Mouse (Mus musculus) adrenal gland, postnatal 4 days (tissue): Measurements from ENCODE around the gene Ext2. TPM values are rescaled to one million over a fixed set of nuclear protein-coding genes. Genes with fewer than 3 reads are reported as not detected.

ENCODE experiments used
- DNase-seq, 2 experiments: peaks; one replicate each; pipeline ENCODE4 v3.0.0; 2021 to 2022; ENCODE audit warnings: low spot score in 2 of 2, mixed read lengths in 2 of 2
- total RNA-seq, 2 experiments: library from RNA; stranded (reverse); gene quantifications; 2 replicates each; pipeline ENCODE4 v1.2.3; 2021

Ext2 gene
- total RNA-seq, 2 experiments from 2014 or later, result 108 to 118 TPM

- no peak for DNase-seq
Observed at GRCm38 (mm10) chr2:93690064-93690930, 132.1 kb downstream of the Ext2 start.

DNA sequence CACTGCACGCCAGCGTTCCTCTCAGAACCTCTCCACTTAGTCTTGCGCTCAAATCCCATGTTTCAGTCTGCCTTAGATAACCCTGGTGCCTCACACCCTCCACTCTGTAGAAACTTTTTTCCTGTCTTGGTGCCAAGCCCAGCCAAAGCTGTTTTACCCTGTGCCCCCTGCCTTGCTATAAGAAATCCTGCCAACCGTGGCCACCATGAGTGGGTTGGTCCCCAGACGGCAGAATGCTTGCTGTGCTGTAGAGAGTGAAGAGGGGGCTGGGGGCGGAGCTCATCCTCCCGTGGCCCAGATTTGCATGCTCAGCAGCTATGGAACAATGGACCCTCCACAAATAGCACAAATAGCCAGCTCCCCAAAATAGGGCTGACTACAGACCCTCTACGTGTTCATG is 138.7 kb downstream of the Ext2 start:
- DNase-seq, result no peak

GRCm38 (mm10) chr2:93682601-93683202 is 139.7 kb downstream of the Ext2 start:
- DNase-seq, result no peak

DNA sequence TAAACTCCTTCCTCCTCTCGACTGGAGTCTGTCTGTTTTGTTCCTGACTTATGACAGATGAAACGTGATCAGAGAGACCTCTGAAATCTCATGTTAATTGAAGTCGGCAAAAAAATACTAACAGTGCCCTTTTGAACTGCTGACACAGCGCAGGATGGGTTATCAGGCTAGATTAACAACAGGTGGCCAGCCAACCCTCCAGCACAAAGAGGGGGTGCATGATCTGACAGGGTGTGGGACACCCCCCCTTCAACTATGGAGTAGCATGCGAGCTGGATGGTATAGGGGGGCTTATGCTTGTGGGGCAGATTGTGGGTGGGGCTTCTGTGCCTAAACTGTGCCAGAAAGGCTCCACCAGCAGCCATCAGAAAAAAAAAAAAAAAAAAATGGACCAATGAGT is 141.0 kb downstream of the Ext2 start:
- no peak for DNase-seq

DNA sequence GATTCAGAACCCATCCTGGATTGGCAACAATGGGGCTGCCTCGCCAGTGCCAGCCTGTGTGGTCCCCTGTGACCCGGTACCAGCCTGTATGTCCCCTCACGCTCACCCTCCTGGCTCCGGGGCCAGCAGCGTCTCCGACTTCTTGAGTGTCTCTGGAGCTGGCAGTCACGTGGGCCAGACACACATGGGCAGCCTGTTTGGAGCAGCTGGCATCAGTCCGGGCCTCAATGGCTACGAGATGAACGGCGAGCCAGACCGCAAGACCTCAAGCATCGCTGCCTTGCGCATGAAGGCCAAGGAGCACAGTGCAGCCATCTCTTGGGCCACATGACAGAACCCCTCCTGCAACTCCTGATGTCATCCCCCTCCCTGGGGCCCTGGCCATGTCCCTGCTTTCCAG is 145.1 kb downstream of the Ext2 start:
- no peak for DNase-seq

- DNase-seq, result no peak
Observed at GRCm38 (mm10) chr2:93671573-93672184, 150.7 kb downstream of the Ext2 start.

DNA sequence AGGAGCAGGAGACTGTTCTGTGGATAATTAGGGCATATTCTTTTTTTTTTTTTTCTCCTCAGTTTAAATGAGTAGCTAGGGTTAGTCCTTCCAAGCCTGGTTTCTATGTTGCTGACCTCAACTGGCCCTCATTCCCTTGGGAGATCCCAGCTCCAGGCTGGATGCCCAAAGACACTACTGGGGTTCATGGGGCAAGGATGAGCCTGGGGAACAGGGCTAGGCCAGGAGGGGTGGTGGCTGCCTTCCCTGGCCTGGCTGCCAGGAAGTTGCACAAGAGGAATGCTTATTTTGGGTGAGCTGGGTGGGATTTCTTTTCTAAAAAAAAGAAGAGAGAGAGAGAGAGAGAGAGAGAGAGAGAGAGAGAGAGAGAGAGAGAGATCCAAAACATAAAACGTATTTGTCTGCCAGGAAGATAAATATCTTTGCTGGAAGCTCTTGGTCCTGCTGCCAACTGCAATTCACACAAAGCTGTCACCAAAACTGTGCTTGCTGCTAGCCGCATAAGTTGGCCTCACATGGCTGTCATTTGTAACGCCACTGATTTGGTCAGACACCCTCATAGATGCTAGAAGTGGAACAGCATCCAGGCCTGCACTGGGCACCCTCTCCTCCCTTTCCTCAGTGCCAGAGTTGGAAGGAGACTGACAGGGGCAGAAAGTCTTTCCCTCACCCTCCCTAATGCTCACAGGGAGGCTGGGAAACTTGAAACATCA is 156.1 kb downstream of the Ext2 start:
- DNase-seq, result no peak

- DNase-seq, result no peak
Observed at GRCm38 (mm10) chr2:93665472-93665871, 156.9 kb downstream of the Ext2 start.

DNA sequence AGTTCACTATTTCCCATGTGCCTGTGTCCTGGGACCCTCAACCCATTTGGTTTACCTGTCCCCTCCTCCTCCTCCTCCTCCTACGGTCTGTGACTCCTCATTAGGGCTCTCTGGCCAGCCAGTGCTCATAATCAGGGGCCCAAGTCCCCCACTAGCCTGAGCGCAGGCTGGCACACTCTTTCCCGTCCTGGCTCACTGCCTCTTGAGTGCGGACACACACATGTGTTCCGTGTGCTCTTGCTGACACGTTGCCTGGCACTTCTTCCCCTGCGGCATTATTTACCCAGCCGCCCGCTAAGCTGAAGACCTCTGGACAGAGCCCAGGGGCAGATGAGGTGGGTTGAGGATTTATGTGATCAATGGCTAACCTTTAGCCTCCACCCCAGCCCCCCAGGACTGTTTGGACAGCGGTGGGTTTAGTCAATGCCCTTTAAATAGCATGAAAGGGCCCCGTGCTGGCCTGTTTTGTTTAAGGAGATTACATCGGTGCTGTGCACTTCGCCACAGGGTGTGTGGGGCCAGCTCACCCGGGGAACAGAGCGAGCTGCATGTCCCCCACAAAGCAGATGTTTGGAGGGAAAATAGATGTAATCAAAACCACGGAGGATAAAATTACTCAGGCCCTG is 160.0 kb downstream of the Ext2 start:
- DNase-seq, result no peak

DNA sequence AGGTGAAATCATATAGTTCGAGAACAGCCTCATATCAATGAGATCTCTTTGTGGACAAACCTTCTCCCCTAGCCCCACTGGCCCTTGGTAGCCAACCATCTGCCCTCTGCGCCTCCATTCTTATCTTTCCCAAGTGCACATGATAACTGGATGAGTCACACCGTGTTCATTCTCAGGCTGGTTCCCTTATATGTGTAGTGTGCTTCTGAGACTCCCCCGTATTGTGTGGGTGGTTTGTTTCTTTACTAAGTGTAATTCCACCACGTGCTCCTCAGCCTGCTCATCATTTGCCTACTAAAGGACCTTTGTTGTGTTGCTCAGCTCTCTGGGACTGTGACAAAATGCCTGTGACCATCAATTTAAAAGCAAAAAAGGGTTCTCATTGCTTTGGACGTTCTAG is 161.3 kb downstream of the Ext2 start:
- no peak for DNase-seq

DNA sequence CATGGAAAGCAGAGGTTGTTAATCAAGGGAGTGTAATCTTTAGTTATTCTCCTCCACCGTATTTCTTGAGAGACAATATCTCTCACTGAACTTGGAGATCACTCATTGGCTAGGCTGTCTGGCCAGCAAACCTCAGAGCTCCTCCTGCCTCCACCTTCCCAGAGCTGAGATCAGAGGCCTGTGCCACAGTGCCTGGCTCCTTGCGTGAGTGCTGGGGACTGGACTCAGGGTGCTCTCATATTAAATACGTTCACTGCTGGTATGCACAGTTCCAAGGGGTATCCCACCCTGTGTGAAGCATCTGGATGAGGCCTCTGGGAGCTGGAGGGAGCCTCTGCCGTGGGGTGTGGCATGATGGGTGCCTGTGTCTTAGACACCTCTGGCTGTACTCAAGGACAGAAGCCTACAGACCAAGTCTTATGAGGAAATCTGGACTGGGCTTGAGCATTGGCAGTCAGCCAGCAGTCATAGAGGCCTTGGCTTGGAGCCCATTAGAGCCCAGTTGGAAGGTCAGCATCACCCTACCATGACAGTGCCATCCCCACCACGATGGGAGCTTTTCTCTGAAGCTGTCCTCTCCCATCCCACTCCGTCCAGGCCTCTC is 162.6 kb downstream of the Ext2 start:
- DNase-seq, result no peak

GRCm38 (mm10) chr2:93659004-93659403 is 163.4 kb downstream of the Ext2 start:
- DNase-seq, result no peak

DNA sequence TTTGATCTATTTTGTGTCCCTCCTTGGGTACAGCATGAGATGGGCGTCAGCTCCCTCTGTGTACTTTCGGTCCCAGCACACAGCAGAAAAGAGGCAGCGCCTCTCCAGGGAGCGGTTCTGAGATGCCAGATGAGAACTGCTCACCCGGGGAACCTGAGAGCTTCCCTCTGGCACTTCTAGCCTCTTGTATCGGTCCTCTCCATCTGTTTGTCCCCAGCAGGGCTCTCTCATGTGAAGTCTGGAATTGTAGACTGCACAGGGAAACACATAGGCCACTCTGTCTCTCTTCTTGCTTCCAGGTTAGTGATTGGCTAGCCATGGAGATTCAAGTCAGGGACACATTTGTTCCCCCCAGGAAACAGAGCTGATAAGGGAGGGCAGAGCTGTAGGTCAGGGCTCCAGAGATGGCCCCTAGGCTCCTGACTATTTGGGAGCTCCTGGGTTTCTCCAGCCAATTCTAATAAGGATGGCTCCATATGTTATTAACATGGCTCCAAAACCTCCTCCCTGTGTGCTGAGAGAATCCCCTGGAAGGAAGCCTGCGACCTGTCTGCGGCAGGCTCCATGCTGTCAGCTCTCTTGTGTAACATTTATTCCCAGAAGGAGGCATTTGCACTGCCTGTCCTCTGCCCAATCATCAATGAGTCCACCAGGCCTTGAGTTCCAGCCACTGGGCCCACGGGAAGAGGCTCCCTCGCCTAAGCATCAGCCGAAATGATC is 167.9 kb downstream of the Ext2 start:
- DNase-seq, result no peak

DNA sequence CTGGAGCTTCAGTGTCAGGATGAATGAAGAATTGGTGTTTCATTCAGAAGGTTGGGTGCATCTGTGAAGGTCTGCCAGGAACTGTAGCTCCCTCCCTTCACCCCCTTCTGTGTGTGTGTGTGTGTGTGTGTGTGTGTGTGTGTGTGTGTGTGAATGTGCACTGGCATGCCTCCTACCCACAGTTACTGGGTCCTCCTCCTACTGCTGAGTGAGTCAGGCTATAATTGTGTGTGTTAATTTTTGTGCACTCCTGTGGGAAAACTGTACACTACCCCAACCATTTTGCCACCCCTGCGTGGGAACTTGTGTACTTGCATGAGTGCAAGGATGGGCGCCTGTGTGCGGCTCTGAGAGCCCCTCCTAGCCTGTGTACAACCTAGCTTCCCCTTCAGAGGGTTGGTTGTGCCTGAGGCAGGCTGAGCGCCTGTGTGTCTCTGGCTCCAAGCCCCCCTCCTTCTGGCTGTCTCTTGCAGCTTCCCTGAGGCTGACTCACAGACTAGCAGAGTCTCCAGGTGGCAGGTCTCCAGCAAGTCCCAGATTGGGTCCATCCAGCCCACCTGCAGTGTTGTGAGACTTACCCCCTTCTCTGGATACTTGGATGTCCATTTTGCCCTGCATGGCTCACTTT is 173.0 kb downstream of the Ext2 start:
- no peak for DNase-seq

GRCm38 (mm10) chr2:93647924-93648575 is 174.3 kb downstream of the Ext2 start:
- no peak for DNase-seq

DNA sequence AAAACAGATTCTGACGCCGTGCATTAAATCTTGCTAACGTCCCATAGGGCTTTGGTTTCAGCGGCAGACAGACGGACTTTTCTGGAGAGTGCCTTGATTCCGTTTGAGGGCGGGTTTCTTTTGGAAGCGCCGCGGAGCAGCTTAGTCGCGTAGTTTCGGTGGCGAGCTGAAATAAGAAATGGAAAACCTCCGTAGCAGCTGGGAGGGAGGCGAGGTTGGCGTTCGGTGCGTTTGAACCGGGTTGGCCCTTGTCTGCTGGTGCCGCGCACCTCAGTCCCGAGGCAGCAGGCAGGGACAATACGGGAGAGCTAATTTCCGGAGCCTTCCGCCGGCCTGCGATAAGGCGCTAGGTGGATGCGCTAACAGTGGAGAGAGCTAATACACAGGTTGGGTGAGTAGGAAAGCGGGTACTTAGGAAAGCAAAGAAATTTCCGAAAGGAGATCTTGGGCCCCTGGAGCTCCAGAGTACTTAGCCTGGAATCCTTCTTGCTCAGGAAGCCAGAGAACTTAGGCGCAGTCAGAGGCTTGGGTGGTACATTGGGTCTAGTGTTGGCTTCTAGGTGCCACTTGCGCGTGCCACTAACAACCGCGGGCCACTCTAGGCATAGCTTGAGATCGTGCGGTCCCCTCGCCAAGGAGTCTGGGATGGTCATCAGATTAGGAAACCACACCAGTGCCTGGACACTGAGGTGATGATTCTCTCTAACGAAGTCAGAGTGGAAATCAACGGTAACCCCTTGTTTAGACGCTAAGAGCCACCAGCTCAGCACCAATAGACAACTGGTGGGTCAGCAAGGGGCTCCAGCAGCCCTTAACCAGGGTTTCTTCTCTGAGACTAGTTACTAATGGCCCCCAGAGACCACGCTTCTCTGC is 175.1 kb downstream of the Ext2 start:
- DNase-seq, result no peak

DNA sequence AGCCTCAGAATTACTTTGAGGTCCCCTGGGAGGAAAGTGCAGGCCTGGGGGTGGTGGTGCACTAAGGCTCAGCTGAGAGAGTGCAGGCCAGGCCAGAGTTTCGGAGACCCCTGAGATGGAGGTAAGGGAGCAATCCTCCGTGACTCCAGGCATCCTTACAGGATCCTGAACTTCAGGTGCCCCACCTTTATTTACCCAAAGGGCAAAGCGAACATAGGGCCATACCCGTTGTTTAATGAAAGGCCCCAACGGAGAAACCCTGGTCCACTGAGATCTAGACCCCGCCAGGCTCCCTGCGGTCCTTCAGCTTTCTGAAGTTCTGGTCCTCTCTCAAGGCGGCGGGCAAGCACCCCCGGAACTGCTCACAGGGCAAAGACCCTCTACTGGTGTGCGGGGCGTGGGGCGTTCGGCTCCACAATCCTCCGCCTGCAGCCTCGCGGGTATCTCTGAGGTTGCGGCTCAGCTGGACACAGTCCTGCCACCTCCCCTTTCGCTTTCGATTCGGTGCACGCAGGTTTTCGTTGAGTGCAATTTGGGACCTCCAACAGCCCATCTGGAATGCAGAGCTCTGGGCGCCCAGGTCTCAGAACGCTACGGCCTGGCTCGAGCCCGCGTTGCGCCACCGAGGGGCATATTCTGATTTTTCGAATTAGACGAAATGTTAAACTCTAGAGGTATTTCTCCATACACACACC is 176.6 kb downstream of the Ext2 start:
- DNase-seq, result no peak

- DNase-seq, result no peak
Observed at GRCm38 (mm10) chr2:93645197-93645596, 177.2 kb downstream of the Ext2 start.
